Mouse (Mus musculus) kidney, postnatal 0 days (tissue): ENCODE measurements at regions not wholly inside any gene's neighbourhood (a gene's known extent, or its start where the extent isn't known, plus 50 kb on each side); places are given as distances from the start of the nearest gene placed in this dataset.

Experiments used
- ATAC-seq: fragments of 200-750 bp; cut with Nextera tagmentation; replicated peaks from 2 replicates; pipeline ENCODE4 v1.8.0; 2017; ENCODE audit warnings: low read depth, moderate number of reproducible peaks, moderate TSS enrichment, moderate library complexity; ENCODE audit not compliant: low FRiP score
- DNase-seq: peaks from one replicate; pipeline ENCODE4 v3.0.0-alpha.2; 2016; ENCODE audit warnings: low spot score
- H3K27ac ChIP-seq: fragments of 300-500 bp; sonication (generic); 2 replicates; pipeline ENCODE4 v1.5.1; 2014; ENCODE audit warnings: mild to moderate bottlenecking
- H3K27me3 ChIP-seq: fragments of 300-500 bp; sonication (generic); 2 replicates; pipeline ENCODE4 v1.6.1; 2014; ENCODE audit warnings: low read length, mixed read lengths; ENCODE audit not compliant: insufficient read depth
- H3K36me3 ChIP-seq: fragments of 300-500 bp; sonication (generic); 2 replicates; pipeline ENCODE4 v1.6.1; 2014; ENCODE audit warnings: low read length, mixed read lengths; ENCODE audit not compliant: insufficient read depth
- H3K4me1 ChIP-seq: fragments of 300-500 bp; sonication (generic); replicated peaks from 2 replicates; pipeline ENCODE4 v1.6.1; 2014; ENCODE audit warnings: antibody characterized with exemption, low read length, mixed read lengths; ENCODE audit not compliant: insufficient read depth
- H3K4me2 ChIP-seq: fragments of 300-500 bp; sonication (generic); 2 replicates; pipeline ENCODE4 v1.6.1; 2014; ENCODE audit warnings: mild to moderate bottlenecking, low read length, moderate library complexity, mixed read lengths
- H3K4me3 ChIP-seq: fragments of 300-500 bp; sonication (generic); replicated peaks from 2 replicates; pipeline ENCODE4 v1.5.1; 2014; ENCODE audit warnings: low read depth, low read length
- H3K9ac ChIP-seq: fragments of 300-500 bp; sonication (generic); 2 replicates; pipeline ENCODE4 v1.6.1; 2014; ENCODE audit warnings: low read depth, low read length
- H3K9me3 ChIP-seq: fragments of 300-500 bp; sonication (generic); replicated peaks from 2 replicates; pipeline ENCODE4 v1.6.1; 2016; ENCODE audit warnings: low read length, inconsistent platforms, mixed read lengths
- CTCF ChIP-seq: IDR thresholded peaks from 2 replicates; pipeline ENCODE4 v1.5.1; 2016; ENCODE audit warnings: antibody characterized with exemption, low read depth, mild to moderate bottlenecking, moderate library complexity
- WGBS: fragments of 180-500 bp; shearing (Covaris S2); extraction: QIAGEN DNeasy Blood & Tissue Kit; methylation state at CpG from one replicate; pipeline ENCODE4 v1.1.7; 2014; 5-methylcytosine and 5-hydroxymethylcytosine counted together

DNA sequence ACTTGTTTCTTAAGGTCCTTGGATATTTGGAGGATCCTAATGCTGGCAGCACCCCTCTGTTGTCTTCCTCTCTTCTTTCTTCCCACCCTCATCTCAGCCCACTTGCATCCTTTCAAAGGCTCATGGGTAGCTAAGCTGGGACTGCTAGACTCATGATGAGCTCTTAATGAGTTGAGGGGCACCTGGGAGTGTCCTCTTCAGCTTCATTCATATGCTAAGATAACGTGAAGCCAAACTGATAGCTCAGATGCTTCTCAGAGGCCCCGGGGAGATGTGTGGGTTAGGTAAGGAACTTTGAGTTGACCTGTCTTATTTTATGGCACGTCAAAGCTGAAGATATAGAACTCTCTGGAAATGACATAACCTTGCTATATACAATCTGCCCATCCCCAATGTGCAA is 139.3 kb downstream of the Dact1 start:
- no peaks in the 10 kb centered on the region for H3K27me3 ChIP-seq
- H3K4me1 ChIP-seq = no peaks in the 10 kb centered on the region
- ATAC-seq = no peak
- no peak for TF ChIP-seq CTCF
- H3K4me3 ChIP-seq = no peak overlapping the region
- no peak overlapping the region for H3K27ac ChIP-seq
- no peak overlapping the region for H3K9ac ChIP-seq
- no peak overlapping the region for H3K4me2 ChIP-seq
- H3K36me3 ChIP-seq = no peaks in the 10 kb centered on the region
- DNase-seq = no peak
- WGBS = 65% methylated on average over 3 of the region's 3 CpGs
- H3K9me3 ChIP-seq = no peaks in the 10 kb centered on the region

DNA sequence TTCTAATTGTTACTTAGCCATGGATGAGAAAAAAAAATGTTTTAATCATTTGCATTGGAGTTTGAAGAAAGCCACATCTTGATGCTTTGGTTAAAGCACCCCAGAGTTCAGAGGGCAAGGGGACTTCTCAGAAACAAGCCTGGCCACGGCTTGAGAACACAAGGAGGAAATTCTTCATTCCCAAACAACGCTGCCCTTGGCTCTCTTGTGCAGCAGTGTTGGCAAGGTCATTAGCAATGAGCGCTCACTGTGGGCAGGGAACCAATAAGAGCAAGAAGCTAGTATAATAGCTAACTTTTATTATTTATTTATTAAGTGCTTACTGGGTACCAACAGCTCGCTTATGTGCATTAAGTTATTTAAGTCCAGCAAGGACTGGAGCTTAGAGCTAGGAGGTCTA is 140.4 kb downstream of the Dact1 start:
- H3K9me3 ChIP-seq = no peaks in the 10 kb centered on the region
- H3K36me3 ChIP-seq = no peaks in the 10 kb centered on the region
- H3K4me2 ChIP-seq = no peak overlapping the region
- no peak overlapping the region for H3K9ac ChIP-seq
- H3K27ac ChIP-seq = no peak overlapping the region
- H3K4me3 ChIP-seq = no peak overlapping the region
- no peak for DNase-seq
- no peak for ATAC-seq
- H3K4me1 ChIP-seq = no peaks in the 10 kb centered on the region; the same call in 1 of the 2 replicates
- H3K27me3 ChIP-seq = no peaks in the 10 kb centered on the region
- TF ChIP-seq CTCF = no peak
- WGBS = 53% methylated on average over 4 of the region's 4 CpGs

DNA sequence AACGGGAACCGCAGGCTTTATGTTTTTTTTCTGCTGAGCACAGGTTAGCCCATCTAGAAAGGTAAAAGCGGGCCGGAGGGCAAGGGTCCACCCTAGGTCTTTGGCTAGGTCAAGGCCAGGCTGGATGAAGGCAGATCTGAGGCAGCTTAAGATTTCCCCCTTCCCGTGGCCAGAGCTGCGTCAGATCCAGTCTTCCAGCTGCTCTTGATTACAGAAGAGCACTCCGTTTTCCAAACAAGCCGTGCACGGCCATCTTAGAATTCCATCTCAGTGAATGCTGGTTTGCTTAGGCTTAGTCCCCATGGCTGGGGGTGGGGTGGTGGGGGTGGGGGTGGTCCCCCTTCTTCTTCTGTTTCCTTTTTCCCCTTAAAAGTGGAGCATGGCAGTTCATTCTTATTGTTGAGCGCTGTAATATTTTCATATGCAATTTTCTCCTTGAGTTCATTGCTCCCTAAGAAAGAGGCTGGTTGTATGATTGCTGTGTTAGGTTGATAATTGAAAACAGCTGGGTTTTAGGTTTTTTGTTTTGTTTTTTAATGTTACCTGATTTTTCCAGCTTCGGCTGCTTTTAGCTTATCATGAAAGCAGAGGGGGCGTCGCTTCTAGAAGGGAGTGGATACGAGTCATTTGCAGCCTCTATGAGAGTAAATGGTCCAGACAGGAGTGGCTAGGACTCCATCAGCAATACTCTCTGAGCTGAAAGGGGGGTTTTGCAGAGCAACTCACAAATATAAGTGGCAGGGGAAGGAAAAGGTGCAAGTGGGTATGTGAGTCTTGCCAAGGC is 141.2 kb downstream of the Dact1 start:
- no peak for DNase-seq
- H3K27me3 ChIP-seq = no peaks in the 10 kb centered on the region

DNA sequence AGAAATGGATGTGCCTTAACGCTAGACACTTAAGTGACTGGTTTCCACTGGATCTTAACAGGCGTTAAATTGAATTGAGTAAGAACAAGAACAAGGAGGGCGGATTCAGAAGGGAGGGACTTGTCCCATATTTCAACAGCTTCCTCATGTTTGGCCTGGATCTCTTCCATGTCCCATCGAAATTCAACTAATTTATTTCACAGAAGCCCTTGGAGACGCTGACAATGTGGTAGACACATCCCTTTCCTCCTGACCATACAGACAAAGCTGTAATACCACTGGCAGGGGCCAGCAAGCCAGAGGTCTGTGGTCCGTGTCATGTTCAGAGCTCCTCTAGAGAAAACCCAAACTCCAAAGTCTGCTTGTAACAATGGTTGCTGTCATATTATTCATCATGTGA is 147.2 kb downstream of the Dact1 start:
- TF ChIP-seq CTCF = no peak
- no peaks in the 10 kb centered on the region for H3K9me3 ChIP-seq
- no peak overlapping the region for H3K4me3 ChIP-seq
- no peaks in the 10 kb centered on the region for H3K27me3 ChIP-seq
- peak; percentile 74 for DNase-seq
- ATAC-seq = no peak
- no peak overlapping the region for H3K4me2 ChIP-seq
- no peak overlapping the region for H3K9ac ChIP-seq
- WGBS = 58% methylated on average over 6 of the region's 6 CpGs
- H3K27ac ChIP-seq = no peak overlapping the region
- H3K36me3 ChIP-seq = no peaks in the 10 kb centered on the region
- peaks cover 2% of the 10 kb centered on the region; the same call in 1 of the 2 replicates for H3K4me1 ChIP-seq

More for the DNA sequence above, 141.2 kb downstream of the Dact1 start:
- ATAC-seq = no peak
- H3K4me3 ChIP-seq = no peak overlapping the region
- 79% methylated on average over 14 of the region's 14 CpGs for WGBS
- H3K9me3 ChIP-seq = no peaks in the 10 kb centered on the region
- no peak overlapping the region for H3K4me2 ChIP-seq
- H3K36me3 ChIP-seq = no peaks in the 10 kb centered on the region
- no peak overlapping the region for H3K9ac ChIP-seq
- no peak overlapping the region for H3K27ac ChIP-seq
- no peak for TF ChIP-seq CTCF
- H3K4me1 ChIP-seq = no peaks in the 10 kb centered on the region; the same call in 1 of the 2 replicates

DNA sequence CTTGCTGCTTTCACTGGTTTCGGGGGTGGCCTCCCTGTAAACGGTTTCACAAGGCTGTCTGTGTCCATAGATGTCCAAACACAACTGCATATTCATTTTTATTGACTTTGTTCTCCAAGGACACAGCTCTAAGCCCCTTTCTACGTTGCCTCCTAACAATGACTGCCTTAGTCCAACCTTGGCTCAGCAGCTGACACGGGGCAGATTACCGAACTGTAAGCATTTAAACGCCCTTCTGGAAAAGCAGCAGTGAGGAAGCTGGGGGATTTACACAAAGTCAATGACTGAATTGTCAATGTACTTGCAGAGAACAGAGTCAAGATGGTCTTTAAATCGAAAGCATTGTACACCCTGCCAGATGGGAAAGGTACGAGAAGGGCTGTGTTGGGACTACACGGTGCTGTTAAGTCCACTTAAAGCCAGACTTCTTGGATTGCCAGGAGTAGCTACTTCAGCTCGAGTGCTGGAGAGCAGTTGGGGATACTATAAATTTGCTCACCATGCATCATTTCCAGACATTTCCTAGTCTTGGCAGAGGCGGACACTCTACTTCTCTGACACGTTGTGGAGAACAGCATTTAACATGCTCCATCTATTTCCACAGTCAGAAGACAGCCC is 149.0 kb downstream of the Dact1 start:
- no peak overlapping the region for H3K9ac ChIP-seq
- H3K4me1 ChIP-seq = peaks cover 2% of the 10 kb centered on the region; the same call in 1 of the 2 replicates
- no peak for ATAC-seq
- no peak overlapping the region for H3K27ac ChIP-seq
- WGBS = 63% methylated on average over 12 of the region's 12 CpGs
- H3K36me3 ChIP-seq = no peaks in the 10 kb centered on the region
- no peaks in the 10 kb centered on the region for H3K27me3 ChIP-seq
- H3K4me2 ChIP-seq = no peak overlapping the region
- no peak for TF ChIP-seq CTCF
- DNase-seq = no peak
- no peaks in the 10 kb centered on the region for H3K9me3 ChIP-seq
- no peak overlapping the region for H3K4me3 ChIP-seq

DNA sequence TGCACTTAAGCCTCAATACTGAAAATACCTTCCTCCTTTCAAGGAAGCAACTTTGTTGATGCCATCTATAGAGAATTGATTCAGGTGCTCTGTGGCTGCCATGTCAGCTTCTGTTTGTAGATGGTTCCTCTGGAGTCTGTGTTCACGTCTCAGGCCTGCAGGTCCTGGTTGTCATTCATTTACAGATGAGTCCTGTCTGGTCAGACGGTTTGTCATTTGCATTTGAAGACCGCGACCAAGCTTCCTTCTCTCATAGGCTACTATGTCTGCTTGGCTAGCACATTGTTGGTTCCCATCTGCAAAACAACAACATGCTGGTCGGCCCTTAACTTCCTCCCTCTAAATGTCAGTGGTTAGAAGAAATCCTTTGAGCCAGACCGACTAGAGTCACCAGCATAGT is 151.0 kb downstream of the Dact1 start:
- no peak overlapping the region for H3K9ac ChIP-seq
- no peak for TF ChIP-seq CTCF
- H3K36me3 ChIP-seq = no peaks in the 10 kb centered on the region
- H3K27me3 ChIP-seq = no peaks in the 10 kb centered on the region
- no peak for DNase-seq
- WGBS = 65% methylated on average over 6 of the region's 6 CpGs
- no peak overlapping the region for H3K4me2 ChIP-seq
- H3K27ac ChIP-seq = no peak overlapping the region
- H3K9me3 ChIP-seq = no peaks in the 10 kb centered on the region
- no peak for ATAC-seq
- 0 out of 2 replicates have a peak, but pooled peaks cover 2% of the 10 kb centered on the region for H3K4me1 ChIP-seq
- no peak overlapping the region for H3K4me3 ChIP-seq
